Mouse (Mus musculus): ENCODE measurements around the gene Ccl22. TPM values are rescaled to one million over a fixed set of nuclear protein-coding genes. Genes with fewer than 3 reads are reported as not detected.

Ccl22 gene
- total RNA-seq, 2 experiments from 2014 or later, result not detected

DNA sequence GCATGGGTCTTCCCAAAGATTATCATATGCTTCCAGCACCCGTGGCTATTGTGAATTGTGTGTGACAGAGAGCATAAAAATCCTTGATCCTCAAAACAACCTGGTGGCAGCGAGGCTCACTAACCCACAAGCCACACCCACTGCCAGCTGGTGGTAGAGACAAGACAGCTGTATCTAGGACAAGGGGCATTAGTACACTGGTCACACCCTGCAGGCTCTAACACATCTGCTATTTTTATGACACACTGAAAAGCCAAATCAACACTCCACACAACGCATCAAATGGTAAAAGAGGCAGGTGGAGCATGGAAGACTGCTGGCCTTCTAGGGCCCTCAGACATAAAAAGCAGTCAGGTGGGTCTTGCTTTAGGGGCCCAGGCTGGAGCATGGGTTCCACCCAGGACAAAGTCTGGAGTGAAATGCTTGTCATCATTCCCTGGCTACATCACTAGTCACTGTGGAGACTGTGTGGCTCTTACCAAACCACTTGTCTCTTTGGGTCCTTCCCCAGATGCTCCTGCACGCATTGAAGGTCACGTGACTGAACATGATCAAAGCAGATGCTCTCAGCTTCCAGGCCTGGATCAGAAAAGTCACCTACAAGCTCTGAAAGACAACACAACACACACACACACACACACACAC, 11.4 kb upstream of the Ccl22 start:
- ATAC-seq (replicated peaks; ENCODE audit: low FRiP score, poor library complexity, severe bottlenecking), result peak; percentile 84

DNA sequence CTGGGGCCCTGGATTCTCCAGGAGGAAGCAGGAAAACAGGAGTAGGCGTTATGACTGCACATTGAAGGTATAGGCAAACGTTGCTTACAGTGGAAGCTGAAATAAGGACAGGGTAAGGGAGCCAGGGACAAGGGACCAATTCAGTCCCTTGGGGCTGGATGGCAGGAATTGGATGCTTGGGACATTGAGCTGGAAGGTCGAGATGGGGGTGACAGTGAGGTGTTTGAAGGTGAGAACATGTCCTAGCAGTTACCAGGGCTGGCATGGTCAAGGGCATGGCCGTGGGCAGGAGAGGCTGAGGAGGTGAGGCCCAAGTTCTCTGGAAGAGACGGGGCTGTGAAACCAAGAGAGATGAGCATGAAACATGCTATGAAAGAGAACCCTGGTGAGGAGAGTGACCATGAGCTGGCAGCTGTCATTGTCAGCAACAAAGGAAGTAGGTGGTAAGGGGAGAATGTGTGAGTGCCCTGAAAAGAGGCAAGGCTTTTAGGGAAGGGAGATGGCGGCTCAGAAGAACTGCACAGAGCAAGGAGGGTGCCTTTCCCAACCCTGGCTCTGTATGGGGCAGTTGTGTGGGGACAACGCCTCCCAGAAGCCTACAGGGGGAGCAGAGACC, 10.5 kb upstream of the Ccl22 start:
- ATAC-seq (replicated peaks; ENCODE audit: low FRiP score, poor library complexity, severe bottlenecking), result no peak

DNA sequence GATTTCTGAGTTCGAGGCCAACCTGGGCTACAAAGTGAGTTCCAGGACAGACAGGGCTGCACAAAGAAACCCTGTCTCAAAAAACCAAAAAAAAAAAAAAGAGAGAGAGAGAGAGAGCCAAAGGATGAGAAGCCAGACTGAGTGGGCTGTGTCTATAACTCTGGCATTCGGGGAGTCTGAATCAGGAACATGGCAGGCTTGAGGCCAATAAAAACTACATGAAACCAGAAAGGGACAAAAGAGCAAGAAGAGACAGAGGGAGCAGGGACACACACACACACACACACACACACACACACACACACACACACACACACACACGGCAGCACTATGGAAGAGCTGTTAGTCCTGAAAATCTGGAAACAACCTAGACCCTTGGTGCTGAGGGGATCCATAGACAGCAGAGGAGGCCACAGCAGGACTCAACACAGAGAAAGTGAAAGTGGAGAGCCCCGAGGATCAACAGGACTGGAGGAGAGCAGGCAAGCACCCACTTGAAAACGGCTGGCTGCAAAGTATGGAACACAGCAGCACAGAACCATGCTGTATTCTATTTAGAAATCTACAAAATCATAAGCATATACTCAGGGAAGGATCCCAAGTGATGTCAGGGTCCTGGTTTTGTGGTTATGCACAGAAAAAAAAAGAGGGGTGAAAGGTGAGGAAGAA, 9.8 kb upstream of the Ccl22 start:
- ATAC-seq (replicated peaks; ENCODE audit: low FRiP score, poor library complexity, severe bottlenecking), result peak; percentile 35

DNA sequence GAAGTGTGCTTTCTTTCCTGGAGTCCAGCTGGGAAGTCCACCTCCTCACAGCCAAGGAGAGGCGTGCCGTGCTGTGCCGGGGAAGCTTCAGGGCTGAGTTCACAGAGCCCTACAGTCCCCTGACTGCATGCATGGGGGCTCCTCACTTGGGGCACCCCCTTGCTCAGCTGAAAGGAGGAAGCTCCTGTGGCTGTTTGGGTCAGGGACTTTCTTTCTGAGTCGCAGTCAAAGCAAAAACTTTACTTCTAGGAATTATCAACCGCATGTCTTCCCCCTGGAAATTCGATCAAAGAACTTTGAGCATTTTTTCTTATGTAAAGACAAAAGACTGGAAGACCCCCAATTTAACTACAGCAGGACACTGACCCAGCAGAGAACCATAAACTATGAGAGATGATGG, 5.6 kb upstream of the Ccl22 start:
- no peak for ATAC-seq (replicated peaks; ENCODE audit: low FRiP score, poor library complexity, severe bottlenecking)

DNA sequence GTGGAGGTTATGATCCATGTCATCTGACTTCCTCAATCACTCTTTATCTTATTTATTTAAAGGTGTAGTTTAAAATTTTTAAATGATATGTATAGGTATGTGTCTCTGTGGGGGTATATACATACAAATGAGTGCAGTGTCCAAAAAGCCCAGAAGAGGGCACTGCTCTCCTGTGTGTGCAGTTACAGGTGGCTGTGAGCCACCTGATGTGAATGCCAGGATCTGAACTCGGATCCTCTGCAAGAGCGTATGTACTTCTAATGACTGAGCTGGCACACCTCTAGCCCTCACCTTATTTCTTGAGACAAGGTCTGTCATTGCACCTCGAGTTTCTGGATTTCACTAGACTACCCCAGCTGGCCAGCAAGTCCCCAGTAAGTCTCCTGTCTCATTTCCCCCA, 4.8 kb upstream of the Ccl22 start:
- no peak for ATAC-seq (replicated peaks; ENCODE audit: low FRiP score, poor library complexity, severe bottlenecking)

DNA sequence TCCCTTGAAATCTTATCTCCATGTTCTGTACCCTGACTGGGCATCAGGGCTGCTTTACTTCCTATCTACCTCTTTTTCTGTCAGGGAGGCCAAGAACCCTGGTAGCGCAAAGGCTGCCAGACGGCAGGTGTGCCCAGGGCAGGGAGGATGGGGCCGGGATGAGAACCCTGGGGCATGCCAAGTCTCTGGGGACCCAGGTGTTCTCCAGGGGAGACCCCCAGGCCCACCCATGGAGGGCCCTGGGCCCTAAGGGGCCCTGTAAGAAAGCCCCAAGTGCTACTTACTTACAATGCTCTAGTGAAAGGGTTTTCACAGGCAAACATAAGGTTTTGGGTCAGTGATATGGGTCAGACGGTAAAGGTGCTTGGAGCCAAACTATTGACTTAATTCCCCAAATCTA, 3.7 kb upstream of the Ccl22 start:
- no peak for ATAC-seq (replicated peaks; ENCODE audit: low FRiP score, poor library complexity, severe bottlenecking)

DNA sequence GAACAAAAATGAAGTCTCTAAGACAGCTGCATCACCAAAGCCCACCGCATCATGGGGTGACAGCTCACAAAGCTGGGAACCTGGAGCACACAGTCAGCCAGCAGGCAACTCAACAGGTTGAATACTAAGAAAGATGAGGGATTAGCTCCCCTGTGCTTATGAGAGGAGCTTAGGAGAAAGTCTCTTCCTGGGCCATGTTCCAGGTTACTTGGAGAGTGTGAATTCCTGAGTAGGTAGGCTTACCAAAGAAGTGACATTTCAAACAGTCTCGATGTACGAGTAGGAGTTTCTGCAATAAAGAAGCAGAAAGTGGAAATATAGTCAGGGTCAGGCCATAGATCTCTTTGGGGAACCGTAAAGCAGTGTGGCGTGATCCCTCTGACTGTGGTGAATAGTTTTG, 906 bp upstream of the Ccl22 start:
- no peak for ATAC-seq (replicated peaks; ENCODE audit: low FRiP score, poor library complexity, severe bottlenecking)

DNA sequence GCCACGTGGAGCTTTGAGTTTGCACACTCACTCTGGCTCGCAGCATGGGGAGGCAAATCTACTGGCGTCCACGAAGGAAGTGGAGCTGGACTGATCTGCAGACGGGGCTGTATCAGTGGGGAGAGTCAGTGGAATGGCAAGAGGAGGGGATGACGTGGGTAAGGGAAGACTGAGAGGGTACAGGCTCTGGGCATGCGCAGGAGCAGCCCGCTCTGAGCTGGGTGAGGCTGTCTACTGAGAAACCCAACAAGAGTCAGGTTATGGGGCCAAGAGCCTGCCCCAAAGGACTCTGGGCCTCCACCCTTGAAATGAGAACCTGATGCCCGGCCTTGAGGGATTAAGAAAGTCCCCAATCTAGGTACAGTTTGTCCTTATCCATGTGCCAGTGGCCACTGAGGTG, 418 bp upstream of the Ccl22 start:
- no peak for ATAC-seq (replicated peaks; ENCODE audit: low FRiP score, poor library complexity, severe bottlenecking)

DNA sequence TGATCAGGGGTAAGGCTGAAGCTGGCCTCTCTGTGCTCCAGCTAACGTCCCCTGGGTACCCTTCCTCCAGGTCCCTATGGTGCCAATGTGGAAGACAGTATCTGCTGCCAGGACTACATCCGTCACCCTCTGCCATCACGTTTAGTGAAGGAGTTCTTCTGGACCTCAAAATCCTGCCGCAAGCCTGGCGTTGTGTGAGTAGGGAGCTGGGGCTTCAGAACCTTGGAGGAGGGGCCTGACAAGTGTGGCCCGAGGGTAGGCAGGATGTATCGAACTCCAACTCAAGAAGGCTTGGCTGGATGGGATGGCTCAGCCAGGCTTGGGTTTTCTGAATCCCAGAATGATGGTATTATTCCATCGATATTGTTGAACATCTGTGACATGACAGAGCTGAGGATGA, 1.4 kb downstream of the Ccl22 start:
- no peak for ATAC-seq (replicated peaks; ENCODE audit: low FRiP score, poor library complexity, severe bottlenecking)

DNA sequence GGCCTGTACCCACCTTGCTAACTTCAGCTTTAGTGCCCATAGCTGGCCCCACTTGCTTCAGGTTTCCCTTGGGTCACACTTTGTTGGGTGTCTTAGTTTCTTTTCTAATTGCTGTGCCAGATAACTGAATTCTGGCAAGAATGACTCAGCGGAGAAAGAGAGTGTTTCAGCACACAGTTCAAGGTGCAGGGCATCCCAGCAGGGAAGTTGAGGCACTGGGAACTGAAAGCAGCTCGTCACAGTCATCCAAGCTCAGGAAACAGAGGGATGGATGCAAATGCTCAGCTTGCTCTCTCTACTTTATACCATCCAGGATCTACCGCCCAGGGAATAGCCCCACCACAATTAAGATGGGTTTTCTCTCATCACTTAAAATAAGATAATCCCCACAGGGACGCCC, 3.0 kb downstream of the Ccl22 start:
- no peak; the same call in 1 of the 2 replicates for ATAC-seq (replicated peaks; ENCODE audit: low FRiP score, poor library complexity, severe bottlenecking)

DNA sequence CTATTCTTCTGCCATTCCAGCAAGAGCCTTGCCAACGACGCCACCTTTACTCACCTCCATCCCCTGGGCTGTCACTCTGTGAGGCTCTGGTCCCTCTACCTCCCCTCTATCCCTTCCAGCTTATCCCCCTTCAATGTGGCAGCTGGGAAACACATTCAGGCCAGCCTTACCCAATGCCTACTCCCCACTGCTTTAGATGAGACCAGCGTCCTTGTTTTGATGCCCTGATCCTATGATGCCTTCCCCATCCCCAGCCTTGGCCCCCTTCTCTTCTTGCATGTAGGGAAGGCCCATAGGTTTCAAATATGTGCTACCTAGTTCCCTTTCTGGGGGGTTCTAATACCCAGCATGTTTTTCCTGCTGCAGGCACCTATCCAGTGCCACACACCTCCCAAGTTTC, 4.6 kb downstream of the Ccl22 start:
- no peak for ATAC-seq (replicated peaks; ENCODE audit: low FRiP score, poor library complexity, severe bottlenecking)

DNA sequence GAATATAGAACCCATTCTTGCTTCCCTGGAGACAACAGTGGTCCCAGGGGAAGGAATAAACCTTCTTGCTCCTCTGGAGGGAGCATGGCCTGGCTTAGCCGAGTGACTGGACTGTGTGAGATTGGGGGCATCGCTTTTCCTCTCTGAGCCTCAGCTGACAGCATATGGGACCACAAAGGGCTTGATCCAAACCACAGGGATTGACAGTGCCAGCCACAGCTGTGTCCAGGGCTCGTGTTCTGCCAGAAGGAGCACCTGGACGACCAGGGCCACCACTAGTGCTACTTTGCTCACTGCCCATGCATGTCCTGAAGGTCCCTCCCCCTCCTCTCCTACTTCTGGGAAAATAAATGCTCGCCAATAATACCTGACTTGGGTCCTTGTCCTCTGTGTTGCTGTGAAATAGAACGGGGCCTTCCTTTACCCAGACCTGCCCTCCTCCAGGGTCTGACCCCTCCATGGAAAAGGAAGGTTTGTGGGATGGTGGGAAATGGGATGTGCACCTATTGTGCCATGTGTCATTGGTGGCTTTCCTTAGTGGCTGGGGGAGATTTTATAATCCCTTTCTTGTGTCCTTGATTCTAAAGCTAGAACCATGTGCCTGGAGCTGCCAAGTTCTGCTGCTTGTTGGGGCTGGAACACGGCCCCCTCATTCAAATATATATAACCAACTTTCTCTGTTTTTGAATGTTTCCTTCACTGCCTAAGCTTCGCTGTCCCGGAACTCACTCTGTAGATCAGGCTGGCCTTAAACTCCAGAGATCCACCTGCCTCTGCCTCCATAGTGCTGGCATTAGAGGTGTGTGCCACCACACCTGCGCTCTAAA, 5.8 kb downstream of the Ccl22 start:
- ATAC-seq (replicated peaks; ENCODE audit: low FRiP score, poor library complexity, severe bottlenecking), result no peak

DNA sequence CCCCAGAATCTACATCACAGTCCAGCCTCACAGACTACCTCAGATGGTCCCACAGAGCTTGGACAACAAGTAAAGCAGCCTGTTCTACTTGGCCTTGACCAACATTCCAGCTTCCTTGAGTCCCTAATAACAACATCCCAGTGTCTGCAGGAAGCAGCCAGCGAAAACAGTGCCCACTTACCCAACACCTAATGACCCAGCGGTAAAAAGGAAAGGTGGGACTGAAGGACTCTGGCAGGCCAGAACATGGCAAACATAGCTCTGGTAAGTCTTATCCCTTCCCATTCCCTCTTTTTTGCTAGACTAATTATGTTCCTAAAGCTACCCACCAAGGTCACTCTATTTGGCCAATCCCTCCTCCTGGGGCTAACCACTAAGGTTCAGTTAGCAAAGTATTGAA, 8.6 kb downstream of the Ccl22 start:
- ATAC-seq (replicated peaks; ENCODE audit: low FRiP score, poor library complexity, severe bottlenecking), result no peak

DNA sequence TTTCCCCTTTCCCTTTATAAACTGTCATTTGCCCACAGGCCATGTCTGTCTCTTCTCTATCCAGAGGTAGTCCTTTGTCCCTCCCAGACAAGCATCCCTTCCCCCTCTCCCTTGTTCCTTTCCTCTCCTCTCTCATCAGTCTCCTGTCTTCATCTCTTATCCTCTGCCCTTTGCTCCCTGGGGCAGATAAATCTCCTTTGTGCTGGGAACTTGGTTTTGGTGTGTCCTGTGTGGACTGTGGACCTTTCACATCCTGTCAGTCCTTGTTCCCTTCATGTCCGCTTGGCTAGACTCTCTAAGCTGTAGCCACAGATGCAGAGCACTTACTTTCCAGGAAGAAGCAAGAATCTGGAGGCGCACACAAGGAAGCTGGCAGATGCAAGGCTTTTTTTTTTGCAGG, 9.1 kb downstream of the Ccl22 start:
- ATAC-seq (replicated peaks; ENCODE audit: low FRiP score, poor library complexity, severe bottlenecking), result no peak

DNA sequence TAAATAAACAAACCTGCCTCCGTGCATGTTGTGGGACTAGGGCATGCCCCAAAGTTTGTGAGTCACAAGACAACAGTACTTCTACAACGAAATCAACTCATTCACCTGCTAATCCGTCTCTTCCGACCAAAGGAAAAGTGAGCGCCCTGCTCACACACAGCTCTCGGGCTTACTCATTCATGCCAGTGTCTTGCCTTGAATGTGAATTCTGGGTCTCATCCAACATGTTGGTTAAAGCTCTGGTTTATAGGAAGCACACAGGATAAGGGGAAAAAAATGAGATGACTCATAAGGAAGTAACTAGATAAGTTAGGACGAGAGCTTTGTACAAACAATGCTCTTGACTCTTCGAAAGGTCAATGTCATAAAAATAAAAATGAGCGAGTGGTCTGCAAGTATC, 21.6 kb downstream of the Ccl22 start:
- ATAC-seq (replicated peaks; ENCODE audit: low FRiP score, poor library complexity, severe bottlenecking), result no peak

DNA sequence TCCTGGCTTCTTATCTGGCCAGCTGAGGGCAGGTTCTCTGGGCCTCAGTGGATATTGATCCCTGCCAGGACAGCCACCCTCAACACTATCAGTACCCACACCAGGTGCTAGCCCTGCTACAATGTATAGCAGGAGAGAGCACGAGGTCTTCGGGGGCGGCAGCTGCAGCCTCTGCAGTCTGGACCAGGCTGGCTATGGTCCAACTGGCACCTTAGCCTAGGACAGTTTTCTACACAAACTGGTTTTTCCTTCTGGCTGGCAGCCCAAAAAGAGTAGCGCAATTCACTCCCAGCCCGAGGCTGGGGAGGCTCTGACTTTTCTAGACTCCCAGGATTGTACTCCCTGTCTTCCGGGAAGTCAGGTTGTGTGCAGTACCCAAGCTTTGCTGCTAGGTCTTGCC, 25.6 kb downstream of the Ccl22 start:
- ATAC-seq (replicated peaks; ENCODE audit: low FRiP score, poor library complexity, severe bottlenecking), result peak; percentile 75

DNA sequence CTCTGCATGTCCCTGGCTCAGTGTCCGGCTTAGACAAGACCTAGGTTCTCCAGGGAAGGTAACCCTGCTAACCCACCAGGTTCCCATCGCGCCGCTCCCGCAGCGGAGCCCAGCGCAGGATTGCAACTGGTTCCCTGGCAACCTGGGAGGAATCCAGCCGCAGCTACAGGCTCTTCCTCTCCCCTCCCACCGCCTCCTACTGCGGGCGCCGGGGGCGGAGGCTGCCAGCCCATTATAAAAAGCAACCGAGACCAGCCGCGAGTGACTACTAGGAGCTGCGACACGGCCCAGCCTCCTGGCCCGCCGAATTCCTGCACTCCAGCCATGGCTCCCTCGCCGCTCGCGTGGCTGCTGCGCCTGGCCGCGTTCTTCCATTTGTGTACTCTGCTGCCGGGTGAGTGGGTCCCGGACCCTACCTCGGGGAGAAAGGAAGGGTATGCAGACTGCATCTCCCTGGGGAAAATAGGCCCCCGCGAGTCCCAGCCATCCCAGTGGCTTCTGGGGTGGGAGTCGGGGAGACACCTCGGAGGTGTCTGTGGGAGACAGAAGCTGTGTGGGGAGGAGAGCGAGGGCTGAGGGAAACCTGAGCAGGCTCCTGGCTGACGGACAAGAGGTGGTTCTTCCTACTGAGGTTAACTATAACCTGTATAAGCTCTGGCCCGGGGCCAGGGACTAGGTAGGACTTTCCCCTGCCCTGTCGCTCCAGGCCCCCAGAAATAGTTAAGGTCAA, 26.7 kb downstream of the Ccl22 start, which contains the start of gene Cx3cl1:
Cx3cl1 (plus strand) TSS at position 69 of the 730 bp plus-strand sequence.
- no peak for ATAC-seq (replicated peaks; ENCODE audit: low FRiP score, poor library complexity, severe bottlenecking)

DNA sequence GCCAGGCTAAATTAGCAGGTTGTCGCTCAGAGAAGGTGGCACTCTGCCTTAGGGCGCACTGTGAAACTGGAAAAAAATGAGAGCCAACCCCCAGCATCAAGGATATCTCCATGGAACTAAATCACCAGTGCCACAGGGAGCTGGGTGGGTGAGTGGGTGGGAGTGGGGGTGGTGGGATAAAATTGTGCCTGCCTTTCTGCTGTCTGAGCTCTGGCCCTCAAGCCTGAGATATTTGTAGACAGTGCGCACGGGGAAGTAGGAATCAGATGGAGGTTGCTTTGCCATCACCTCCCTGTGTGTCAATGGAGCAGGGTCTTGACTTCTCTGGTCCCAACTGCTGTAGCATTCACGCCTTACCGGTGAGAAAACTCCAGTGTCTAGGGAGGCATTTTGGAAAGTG, 27.7 kb downstream of the Ccl22 start:
- no peak for ATAC-seq (replicated peaks; ENCODE audit: low FRiP score, poor library complexity, severe bottlenecking)

DNA sequence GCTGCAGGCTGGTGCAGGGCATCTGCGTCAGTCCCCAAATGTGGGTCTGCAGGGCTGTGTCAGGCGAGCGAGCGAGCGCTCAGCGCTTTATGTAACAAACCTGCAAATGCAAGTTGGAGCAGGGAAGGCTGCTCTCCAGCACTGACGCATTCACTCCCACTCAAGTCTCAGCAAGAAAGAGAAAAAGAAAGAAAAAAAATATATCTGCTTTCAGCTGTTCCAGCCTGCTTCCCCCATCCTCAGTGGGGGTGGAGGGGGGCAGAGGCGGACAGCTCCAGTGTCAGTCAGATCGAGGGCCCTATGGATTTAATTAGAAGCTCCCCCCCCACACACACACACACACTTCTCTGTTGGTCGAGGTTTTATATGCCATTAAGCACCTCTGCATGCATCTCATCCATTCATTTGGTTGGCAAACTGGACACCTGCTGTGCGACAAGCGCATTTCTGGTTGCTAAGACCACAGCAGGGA, 28.3 kb downstream of the Ccl22 start:
- no peak for ATAC-seq (replicated peaks; ENCODE audit: low FRiP score, poor library complexity, severe bottlenecking)

DNA sequence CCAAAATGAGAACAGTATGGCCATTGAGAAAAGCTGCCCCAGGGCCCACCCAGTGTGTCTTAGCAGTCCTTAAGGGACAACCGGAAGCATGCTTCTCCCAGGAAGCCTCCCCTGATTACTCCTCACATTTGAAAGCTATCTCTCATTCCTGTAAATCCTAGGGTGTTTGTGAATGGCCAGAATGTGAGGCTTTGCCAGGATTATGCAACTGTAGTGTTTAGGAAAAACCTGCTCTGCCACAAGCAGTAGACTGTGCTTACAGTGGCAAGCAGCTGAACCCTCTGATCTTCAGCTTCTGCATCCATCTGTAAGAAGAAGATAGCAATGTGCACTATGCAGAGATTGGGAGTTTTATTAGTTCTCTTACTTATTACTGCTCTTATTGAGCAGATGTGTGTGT, 29.2 kb downstream of the Ccl22 start:
- ATAC-seq (replicated peaks; ENCODE audit: low FRiP score, poor library complexity, severe bottlenecking), result no peak
